Mouse (Mus musculus) neural tube, embryonic 12.5 days (tissue): Measurements from ENCODE around the gene Dnajb14. TPM values are rescaled to one million over a fixed set of nuclear protein-coding genes. Genes with fewer than 3 reads are reported as not detected.
"Not testable (repeated sequence)": the region's sequence is repeated elsewhere in the genome, so short reads cannot be mapped to it uniquely, and the experiment has no call there.

Experiments used
- ATAC-seq: fragments of 200-750 bp; cut with Nextera tagmentation; 2 replicates; pipeline ENCODE4 v1.8.0; 2017; ENCODE audit warnings: low read depth, mild to moderate bottlenecking, moderate TSS enrichment, moderate library complexity; ENCODE audit not compliant: low FRiP score
- H3K27ac ChIP-seq: fragments of 300-500 bp; sonication (generic); 2 replicates; pipeline ENCODE4 v1.5.1; 2016
- H3K27me3 ChIP-seq: fragments of 300-500 bp; sonication (generic); replicated peaks from 2 replicates; pipeline ENCODE4 v1.6.1; 2016; ENCODE audit warnings: mild to moderate bottlenecking
- H3K36me3 ChIP-seq: fragments of 300-500 bp; sonication (generic); 2 replicates; pipeline ENCODE4 v1.6.1; 2016; ENCODE audit warnings: mild to moderate bottlenecking
- H3K4me1 ChIP-seq: fragments of 300-500 bp; sonication (generic); 2 replicates; pipeline ENCODE4 v1.6.1; 2016
- H3K4me2 ChIP-seq: fragments of 300-500 bp; sonication (generic); replicated peaks from 2 replicates; pipeline ENCODE4 v1.6.1; 2016; ENCODE audit warnings: mild to moderate bottlenecking
- H3K4me3 ChIP-seq: fragments of 300-500 bp; sonication (generic); 2 replicates; pipeline ENCODE4 v1.5.1; 2016
- H3K9ac ChIP-seq: fragments of 300-500 bp; sonication (generic); 2 replicates; pipeline ENCODE4 v1.6.1; 2016; ENCODE audit warnings: mild to moderate bottlenecking
- H3K9me3 ChIP-seq: fragments of 300-500 bp; sonication (generic); 2 replicates; pipeline ENCODE4 v1.6.1; 2016; ENCODE audit warnings: mild to moderate bottlenecking
- WGBS: fragments of 180-500 bp; shearing (Covaris S2); methylation state at CpG from one replicate; pipeline ENCODE4 v1.1.7; 2016; 5-methylcytosine and 5-hydroxymethylcytosine counted together
- polyA plus RNA-seq: library from polyadenylated mRNA; unstranded; fragments of >200 nt; fragmentation: Nextera tagmentation; extraction: Ambion mirVana; gene quantifications from 2 replicates; pipeline ENCODE4 v1.2.1, GENCODE M21; 2016

Gene Dnajb14
- polyA plus RNA-seq, 1 experiment from 2014 or later, result 11.0 TPM

- WGBS, result 70% methylated on average over 8 of the region's 8 CpGs
- no peak overlapping the region for H3K4me3 ChIP-seq
- H3K4me1 ChIP-seq, result no peaks in the 10 kb centered on the region
- H3K9ac ChIP-seq, result no peak overlapping the region
- H3K27ac ChIP-seq, result no peak overlapping the region
- H3K27me3 ChIP-seq, result no peaks in the 10 kb centered on the region
- no peaks in the 10 kb centered on the region for H3K36me3 ChIP-seq
- ATAC-seq, result no peak
- H3K4me2 ChIP-seq, result no peak overlapping the region
- H3K9me3 ChIP-seq, result no peaks in the 10 kb centered on the region
Measured at GRCm38 (mm10) chr3:137961736-137962385, 94.4 kb downstream of the Dnajb14 start.

GRCm38 (mm10) chr3:137963508-137963907 lies 96.0 kb downstream of the Dnajb14 start:
- Histone ChIP-seq H3K36me3 (no peaks in the 10 kb centered on the region), H3K4me2 (no peak overlapping the region), H3K27ac (no peak overlapping the region), H3K9me3 (no peaks in the 10 kb centered on the region), H3K27me3 (no peaks in the 10 kb centered on the region), H3K4me3 (no peak overlapping the region), H3K4me1 (no peaks in the 10 kb centered on the region), H3K9ac (no peak overlapping the region)
- 77% methylated on average over 8 of the region's 8 CpGs for WGBS
- ATAC-seq, result no peak

GRCm38 (mm10) chr3:137964014-137964413 lies 96.5 kb downstream of the Dnajb14 start:
- 56% methylated on average over 1 of the region's 1 CpGs for WGBS
- not testable (repeated sequence) for H3K27me3 ChIP-seq, H3K4me3 ChIP-seq, H3K27ac ChIP-seq, H3K4me2 ChIP-seq, H3K4me1 ChIP-seq, H3K9me3 ChIP-seq, H3K36me3 ChIP-seq, H3K9ac ChIP-seq, ATAC-seq

Other genes with a start within 250 kb of the Dnajb14 start
- gene Ddit4l, start 246.1 kb upstream of the Dnajb14 start, polyA plus RNA-seq, result 14.9 and 15.0 TPM in 2 replicates
- not detected in 2 replicates for gene Gm21962, start 196.2 kb upstream of the Dnajb14 start, polyA plus RNA-seq
- gene H2afz, start 3.2 kb upstream of the Dnajb14 start, polyA plus RNA-seq, result 1,813 and 2,026 TPM in 2 replicates
- gene Lamtor3, start 50.8 kb downstream of the Dnajb14 start, polyA plus RNA-seq, result 94.8 and 101 TPM in 2 replicates
- gene Dapp1, start 113.9 kb downstream of the Dnajb14 start, polyA plus RNA-seq, result 1.6 and 2.2 TPM in 2 replicates
- 0.19 TPM in 2 replicates for gene 1110002E22Rik, start 197.4 kb downstream of the Dnajb14 start, polyA plus RNA-seq
- not detected in 2 replicates for gene Gm5105, start 199.7 kb downstream of the Dnajb14 start, polyA plus RNA-seq